Mouse (Mus musculus) hindbrain, embryonic 10.5 days (tissue): ENCODE results near the gene Clec18a. TPM values are rescaled to one million over a fixed set of nuclear protein-coding genes. Genes with fewer than 3 reads are reported as not detected.

Experiments
- DNase-seq: peaks from one replicate; pipeline ENCODE4 v3.0.0-alpha.2; 2017; ENCODE audit warnings: low spot score
- H3K27ac ChIP-seq: fragments of 300-500 bp; sonication (generic); 2 replicates; pipeline ENCODE4 v1.5.1; 2016; ENCODE audit warnings: mild to moderate bottlenecking, moderate library complexity
- H3K27me3 ChIP-seq: fragments of 300-500 bp; sonication (generic); 2 replicates; pipeline ENCODE4 v1.6.1; 2016; ENCODE audit warnings: mild to moderate bottlenecking; ENCODE audit not compliant: poor library complexity, insufficient read depth, severe bottlenecking
- H3K36me3 ChIP-seq: fragments of 300-500 bp; sonication (generic); 2 replicates; pipeline ENCODE4 v1.6.1; 2016; ENCODE audit warnings: mild to moderate bottlenecking, moderate library complexity
- H3K4me1 ChIP-seq: fragments of 300-500 bp; sonication (generic); replicated peaks from 2 replicates; pipeline ENCODE4 v1.6.1; 2016; ENCODE audit warnings: mild to moderate bottlenecking
- H3K4me3 ChIP-seq: fragments of 300-500 bp; sonication (generic); 2 replicates; pipeline ENCODE4 v1.5.1; 2016; ENCODE audit warnings: mild to moderate bottlenecking, moderate library complexity
- H3K9me3 ChIP-seq: fragments of 300-500 bp; sonication (generic); 2 replicates; pipeline ENCODE4 v1.6.1; 2016; ENCODE audit warnings: mild to moderate bottlenecking, moderate library complexity
- WGBS: fragments of 180-500 bp; shearing (Covaris S2); methylation state at CpG from one replicate; pipeline ENCODE4 v1.1.7; 2016; 5-methylcytosine and 5-hydroxymethylcytosine counted together
- polyA plus RNA-seq: library from polyadenylated mRNA; unstranded; fragments of >200 nt; fragmentation: Nextera tagmentation; extraction: Ambion mirVana; gene quantifications from 2 replicates; pipeline ENCODE4 v1.2.1, GENCODE M21; 2016

Gene Clec18a
- polyA plus RNA-seq, 1 experiment from 2014 or later, result 1.5 TPM

DNA sequence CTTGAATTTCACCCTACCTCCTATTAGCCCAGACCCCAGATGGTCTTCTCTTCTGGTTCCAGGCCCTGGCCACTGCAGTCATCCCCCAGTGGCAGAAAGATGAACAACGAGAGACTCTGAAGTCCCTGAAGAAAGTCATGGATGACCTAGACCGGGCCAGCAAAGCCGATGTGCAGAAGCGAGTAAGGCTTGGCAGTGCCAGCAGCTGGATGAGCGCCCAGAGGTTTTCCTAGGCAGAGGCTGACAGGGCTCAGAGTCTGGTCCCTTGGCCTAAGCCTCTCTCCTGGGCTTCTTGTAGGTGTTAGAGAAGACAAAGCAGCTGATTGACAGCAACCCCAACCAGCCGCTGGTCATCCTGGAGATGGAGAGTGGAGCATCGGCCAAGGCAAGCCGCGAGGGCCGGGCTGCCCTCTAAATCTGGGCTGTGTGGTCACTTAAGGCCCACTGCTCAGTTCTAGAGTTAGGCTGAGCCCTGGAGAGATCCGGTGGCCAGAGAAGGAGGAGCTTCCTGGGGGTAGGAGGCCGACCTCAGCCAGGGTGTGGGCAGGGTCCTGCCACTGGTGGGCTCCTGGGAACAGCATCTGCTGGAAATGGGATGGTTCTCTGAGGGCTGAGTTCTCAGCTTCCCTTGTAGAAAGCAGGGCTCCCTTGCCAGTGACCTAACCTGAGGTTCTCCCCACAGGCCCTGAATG, 38.3 kb downstream of the Clec18a start:
- peaks cover 92% of the 10 kb centered on the region for H3K36me3 ChIP-seq
- no peaks in the 10 kb centered on the region for H3K9me3 ChIP-seq
- H3K27ac ChIP-seq, result no peak overlapping the region
- H3K4me3 ChIP-seq, result no peak overlapping the region
- DNase-seq, result no peak
- WGBS, result 94% methylated on average over 12 of the region's 12 CpGs
- H3K4me1 ChIP-seq, result peaks cover 17% of the 10 kb centered on the region
- no peaks in the 10 kb centered on the region for H3K27me3 ChIP-seq

- Histone ChIP-seq H3K9me3 (no peaks in the 10 kb centered on the region), H3K36me3 (peaks cover 100% of the 10 kb centered on the region)
- WGBS, result 95% methylated on average over 7 of the region's 7 CpGs
These were observed 43.1 kb downstream of the Clec18a start for GRCm38 (mm10) chr8:111049106-111049505.

GRCm38 (mm10) chr8:111048694-111049093, 43.5 kb downstream of the Clec18a start:
- Histone ChIP-seq H3K27me3 (no peaks in the 10 kb centered on the region), H3K36me3 (peaks cover 100% of the 10 kb centered on the region), H3K4me1 (no peaks in the 10 kb centered on the region), H3K4me3 (no peak overlapping the region), H3K9me3 (no peaks in the 10 kb centered on the region), H3K27ac (no peak overlapping the region)
- no peak for DNase-seq
- 92% methylated on average over 2 of the region's 2 CpGs for WGBS

More at GRCm38 (mm10) chr8:111049106-111049505, 43.1 kb downstream of the Clec18a start:
- no peak overlapping the region for H3K4me3 ChIP-seq
- DNase-seq, result no peak
- H3K27me3 ChIP-seq, result no peaks in the 10 kb centered on the region
- no peaks in the 10 kb centered on the region for H3K4me1 ChIP-seq
- H3K27ac ChIP-seq, result no peak overlapping the region

DNA sequence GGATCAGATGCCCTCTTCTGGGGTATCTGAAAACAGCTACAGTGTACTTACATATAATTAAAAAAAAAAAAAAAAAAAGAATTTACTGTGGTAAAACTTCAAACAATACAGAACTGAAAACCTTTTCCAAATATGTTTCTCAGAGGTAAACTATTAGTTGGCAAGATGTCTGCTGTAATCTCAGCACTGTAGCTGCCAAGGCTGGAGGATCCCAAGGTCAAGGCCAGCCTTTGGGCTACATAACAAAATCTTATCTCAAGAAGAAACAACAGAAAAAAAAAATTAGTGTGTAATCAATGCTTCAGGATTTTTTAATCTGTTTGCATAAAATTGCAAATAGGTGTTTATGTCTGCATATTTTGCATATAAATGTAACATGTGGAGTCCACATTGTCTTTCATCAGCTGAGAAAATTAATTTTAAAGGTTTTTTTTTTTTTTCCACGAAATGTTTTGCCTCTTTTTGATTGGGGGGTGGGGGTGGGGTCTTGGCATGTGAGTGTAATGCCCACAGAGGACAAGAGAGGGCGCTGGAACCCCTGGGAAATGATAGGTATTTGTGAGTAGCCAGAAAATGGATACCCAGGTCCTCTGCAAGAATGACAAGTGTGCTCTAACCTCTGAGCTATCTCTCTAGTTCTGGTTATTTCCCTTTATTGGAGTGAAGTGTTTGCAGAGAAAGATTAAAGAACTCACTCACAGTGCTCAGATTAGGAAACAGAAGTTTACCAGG, 48.1 kb downstream of the Clec18a start:
- Histone ChIP-seq H3K27ac (no peak overlapping the region), H3K4me3 (no peak overlapping the region), H3K36me3 (peaks cover 100% of the 10 kb centered on the region), H3K9me3 (no peaks in the 10 kb centered on the region), H3K4me1 (no peaks in the 10 kb centered on the region), H3K27me3 (no peaks in the 10 kb centered on the region)
- no peak for DNase-seq
- 59% methylated on average over 2 of the region's 2 CpGs for WGBS

- 96% methylated on average over 19 of the region's 19 CpGs for WGBS
- no peak for DNase-seq
- H3K36me3 ChIP-seq, result peaks cover 100% of the 10 kb centered on the region
- H3K4me1 ChIP-seq, result no peaks in the 10 kb centered on the region
- no peak overlapping the region for H3K4me3 ChIP-seq
- H3K27me3 ChIP-seq, result no peaks in the 10 kb centered on the region
- H3K27ac ChIP-seq, result no peak overlapping the region
- H3K9me3 ChIP-seq, result no peaks in the 10 kb centered on the region
These were observed 49.7 kb downstream of the Clec18a start for GRCm38 (mm10) chr8:111042546-111042945.

DNA sequence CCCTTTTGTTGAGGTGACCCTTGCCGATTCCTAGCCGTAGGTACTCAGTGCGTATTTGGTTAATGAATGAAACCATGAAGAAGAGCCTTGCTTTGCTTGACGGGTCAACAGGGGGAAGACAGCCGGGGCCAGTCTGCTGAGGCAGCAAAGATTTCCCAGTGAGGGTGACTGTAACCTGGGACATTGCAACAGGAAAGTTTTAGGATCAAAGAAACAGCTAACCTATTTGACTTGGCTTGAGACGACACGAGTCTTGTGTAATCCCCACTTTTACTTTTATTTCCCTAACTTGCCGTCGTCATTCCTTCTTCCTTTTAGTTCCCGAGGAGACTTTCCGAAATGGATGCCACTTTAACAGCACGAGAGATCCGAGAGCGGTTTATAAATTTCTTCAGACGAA, 55.6 kb downstream of the Clec18a start:
- Histone ChIP-seq H3K36me3 (peaks cover 63% of the 10 kb centered on the region), H3K4me1 (peaks cover 20% of the 10 kb centered on the region), H3K4me3 (no peak overlapping the region), H3K27ac (no peak overlapping the region), H3K9me3 (no peaks in the 10 kb centered on the region), H3K27me3 (peaks cover 6% of the 10 kb centered on the region)
- WGBS, result 96% methylated on average over 15 of the region's 15 CpGs
- DNase-seq, result no peak

DNA sequence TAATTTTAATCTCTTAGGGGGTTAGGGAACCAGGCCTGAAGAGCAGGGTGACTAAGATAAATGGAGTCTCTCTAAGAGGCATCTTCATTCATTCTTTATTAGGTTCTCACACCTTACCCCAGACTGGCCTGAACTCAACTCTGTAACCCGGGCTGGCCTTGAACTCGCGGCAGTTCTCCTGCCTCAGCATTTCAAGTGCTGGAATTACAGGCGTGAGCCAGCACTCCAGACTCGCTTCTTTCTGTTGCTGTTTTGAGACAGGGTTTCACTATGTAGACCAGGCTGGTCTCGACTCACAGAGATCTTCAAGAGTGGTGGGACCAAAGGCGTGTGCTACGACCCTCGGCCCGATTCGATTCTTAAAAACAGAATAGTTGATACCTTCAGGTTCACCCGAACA, 58.0 kb downstream of the Clec18a start:
- peaks cover 12% of the 10 kb centered on the region for H3K27me3 ChIP-seq
- H3K9me3 ChIP-seq, result no peaks in the 10 kb centered on the region
- peaks cover 20% of the 10 kb centered on the region for H3K4me1 ChIP-seq
- H3K4me3 ChIP-seq, result peak overlapping the region; percentile 86
- 27% methylated on average over 12 of the region's 12 CpGs for WGBS
- peaks cover 40% of the 10 kb centered on the region for H3K36me3 ChIP-seq
- no peak for DNase-seq
- H3K27ac ChIP-seq, result peak overlapping the region; percentile 99

GRCm38 (mm10) chr8:111033482-111034215, 58.6 kb downstream of the Clec18a start:
- peaks cover 34% of the 10 kb centered on the region for H3K36me3 ChIP-seq
- peak overlapping the region; percentile 99 for H3K27ac ChIP-seq
- DNase-seq, result peak; percentile 98
- H3K27me3 ChIP-seq, result peaks cover 12% of the 10 kb centered on the region
- peaks cover 20% of the 10 kb centered on the region for H3K4me1 ChIP-seq
- no peaks in the 10 kb centered on the region for H3K9me3 ChIP-seq
- WGBS, result 6% methylated on average over 37 of the region's 37 CpGs
- peak overlapping the region; percentile 86 for H3K4me3 ChIP-seq

DNA sequence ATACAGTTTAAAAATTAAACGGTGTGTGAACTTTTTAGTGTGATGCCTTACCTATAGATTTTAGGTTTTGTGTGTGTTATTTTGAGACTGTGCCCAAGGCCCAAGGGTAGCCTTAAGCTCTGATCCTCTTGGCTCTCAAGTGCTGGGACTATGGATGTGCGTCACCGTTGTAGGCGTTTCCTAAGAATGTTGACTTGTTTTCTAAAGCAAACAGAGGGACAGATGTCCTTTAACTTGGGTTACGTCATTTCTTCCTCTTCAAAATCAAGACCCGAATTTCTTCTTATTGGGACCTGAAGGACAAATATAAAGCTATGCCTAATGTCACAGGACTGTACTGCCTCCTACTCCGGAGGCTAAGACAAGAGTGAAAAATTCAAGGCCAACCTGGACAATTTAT, 59.3 kb downstream of the Clec18a start, which contains the start of gene Aars:
Aars (plus strand) TSS at position 229 of the 400 bp plus-strand sequence.
- H3K36me3 ChIP-seq, result peaks cover 27% of the 10 kb centered on the region
- peak within 1 kb of the TSS; percentile 86 for H3K4me3 ChIP-seq
- 97% methylated on average over 7 of the region's 7 CpGs for WGBS

GRCm38 (mm10) chr8:111031572-111031971, 60.7 kb downstream of the Clec18a start, which contains the start of gene Ddx19b:
Gene Ddx19b, minus strand, starts transcription at chr8:111031751.
- no peak within 1 kb of the TSS for H3K4me3 ChIP-seq
- H3K27me3 ChIP-seq, result peaks cover 12% of the 10 kb centered on the region
- no peak within 1 kb of the TSS for H3K27ac ChIP-seq
- H3K36me3 ChIP-seq, result peaks cover 13% of the 10 kb centered on the region
- WGBS, result 94% methylated on average over 19 of the region's 19 CpGs
- peaks cover 34% of the 10 kb centered on the region for H3K4me1 ChIP-seq
- H3K9me3 ChIP-seq, result no peaks in the 10 kb centered on the region
- no peak for DNase-seq

More for the DNA sequence above, 59.3 kb downstream of the Clec18a start, which contains the start of gene Aars:
- no peak for DNase-seq
- peak within 1 kb of the TSS; percentile 99 for H3K27ac ChIP-seq
- no peaks in the 10 kb centered on the region for H3K9me3 ChIP-seq
- H3K27me3 ChIP-seq, result peaks cover 12% of the 10 kb centered on the region
- peaks cover 24% of the 10 kb centered on the region for H3K4me1 ChIP-seq

DNA sequence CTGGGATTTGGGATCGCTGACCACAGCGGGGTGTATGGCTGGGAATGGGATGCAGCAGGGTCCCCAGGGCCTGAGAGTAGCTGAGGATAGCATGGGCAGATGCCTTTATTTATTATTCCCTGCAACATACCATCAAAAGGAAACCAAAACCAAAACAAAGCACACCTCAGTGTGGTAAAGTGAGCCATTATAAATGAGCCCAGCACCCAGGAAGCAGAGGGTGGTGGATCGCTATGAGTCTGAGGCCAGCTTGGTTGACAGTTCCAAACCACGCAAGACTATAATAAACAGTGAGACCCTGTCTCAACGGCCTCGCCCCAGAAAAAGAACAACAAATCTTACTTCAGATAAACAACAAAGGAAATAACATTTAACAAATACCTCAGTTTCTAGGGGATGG, 62.2 kb downstream of the Clec18a start:
- no peak for DNase-seq
- whole genome bisulfite sequencing, result 84% methylated on average over 6 of the region's 6 CpGs

DNA sequence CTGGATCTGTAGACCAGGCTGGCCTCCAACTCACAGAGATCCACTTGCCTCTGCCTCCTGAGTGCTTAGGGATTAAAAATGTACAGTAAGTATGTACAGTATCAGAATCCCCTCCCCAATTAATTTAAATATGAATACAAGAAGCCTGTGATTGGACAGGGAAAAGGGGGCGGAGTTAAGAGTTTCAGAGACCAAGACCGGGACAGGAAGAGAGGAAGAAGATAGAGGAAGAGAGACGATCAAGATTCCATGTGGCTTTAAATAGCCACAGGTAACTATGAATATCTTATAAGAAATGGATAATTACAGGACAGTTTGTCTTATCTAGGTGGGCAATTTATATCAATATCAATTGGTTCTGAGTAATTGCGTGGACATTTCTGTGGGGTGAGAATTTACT, 62.6 kb downstream of the Clec18a start:
- no peak overlapping the region for H3K4me3 ChIP-seq
- no peaks in the 10 kb centered on the region for H3K36me3 ChIP-seq
- H3K4me1 ChIP-seq, result peaks cover 19% of the 10 kb centered on the region
- 48% methylated on average over 4 of the region's 4 CpGs for WGBS
- H3K27me3 ChIP-seq, result peaks cover 12% of the 10 kb centered on the region
- no peak for DNase-seq
- H3K9me3 ChIP-seq, result no peaks in the 10 kb centered on the region
- H3K27ac ChIP-seq, result no peak overlapping the region

More for the DNA sequence above, 62.2 kb downstream of the Clec18a start:
- H3K36me3 ChIP-seq, result no peaks in the 10 kb centered on the region
- H3K4me1 ChIP-seq, result peaks cover 23% of the 10 kb centered on the region
- no peak overlapping the region for H3K27ac ChIP-seq
- peaks cover 12% of the 10 kb centered on the region for H3K27me3 ChIP-seq
- no peak overlapping the region for H3K4me3 ChIP-seq
- H3K9me3 ChIP-seq, result no peaks in the 10 kb centered on the region
